Mouse (Mus musculus): ENCODE results near the gene Dab2ip. TPM values are rescaled to one million over a fixed set of nuclear protein-coding genes. Genes with fewer than 3 reads are reported as not detected.

The Dab2ip gene
- polyA plus RNA-seq, 1 experiment from 2014 or later = 9.1 TPM

- Histone ChIP-seq H3K27ac (ENCODE audit: low read depth) (peak overlapping the region; percentile 55), H3K4me3 (ENCODE audit: low read depth, low read length) (no peak overlapping the region), H3K9me3 (ENCODE audit: low read length) (no peaks in the 10 kb centered on the region), H3K4me1 (ENCODE audit: insufficient read depth) (peaks cover 40% of the 10 kb centered on the region), H3K9ac (replicated peaks) (no peak overlapping the region), H3K4me2 (ENCODE audit: low read depth, low read length) (no peak overlapping the region), H3K27me3 (ENCODE audit: insufficient read depth, low read length) (no peaks in the 10 kb centered on the region), H3K36me3 (replicated peaks; ENCODE audit: insufficient read depth, low read length) (no peaks in the 10 kb centered on the region)
- TF ChIP-seq CTCF (IDR thresholded peaks at IDR 0.05; ENCODE audit: low read depth) (no peak), EP300 (IDR thresholded peaks at IDR 0.05; ENCODE audit: low read depth) (no peak)
- DNase-seq (no peak), ATAC-seq (no peak)
- 51% methylated on average over 4 of the region's 4 CpGs for WGBS (ENCODE audit: insufficient replicate concordance)
These were observed 130.1 kb downstream of the Dab2ip start for GRCm38 (mm10) chr2:35688121-35688520.

GRCm38 (mm10) chr2:35688581-35688980 lies 130.5 kb downstream of the Dab2ip start:
- no peak overlapping the region for H3K4me3 ChIP-seq (ENCODE audit: low read depth, low read length)
- no peaks in the 10 kb centered on the region for H3K36me3 ChIP-seq (replicated peaks; ENCODE audit: insufficient read depth, low read length)
- peak overlapping the region; percentile 55 for H3K27ac ChIP-seq (ENCODE audit: low read depth)
- peaks cover 40% of the 10 kb centered on the region for H3K4me1 ChIP-seq (ENCODE audit: insufficient read depth)
- TF ChIP-seq EP300 (IDR thresholded peaks at IDR 0.05; ENCODE audit: low read depth) (no peak), CTCF (IDR thresholded peaks at IDR 0.05; ENCODE audit: low read depth) (no peak)
- H3K9ac ChIP-seq (replicated peaks) = no peak overlapping the region
- ATAC-seq (peak; percentile 71), DNase-seq (no peak)
- 65% methylated on average over 5 of the region's 5 CpGs for WGBS (ENCODE audit: insufficient replicate concordance)
- H3K4me2 ChIP-seq (ENCODE audit: low read depth, low read length) = no peak overlapping the region
- no peaks in the 10 kb centered on the region for H3K27me3 ChIP-seq (ENCODE audit: insufficient read depth, low read length)
- H3K9me3 ChIP-seq (ENCODE audit: low read length) = no peaks in the 10 kb centered on the region

DNA sequence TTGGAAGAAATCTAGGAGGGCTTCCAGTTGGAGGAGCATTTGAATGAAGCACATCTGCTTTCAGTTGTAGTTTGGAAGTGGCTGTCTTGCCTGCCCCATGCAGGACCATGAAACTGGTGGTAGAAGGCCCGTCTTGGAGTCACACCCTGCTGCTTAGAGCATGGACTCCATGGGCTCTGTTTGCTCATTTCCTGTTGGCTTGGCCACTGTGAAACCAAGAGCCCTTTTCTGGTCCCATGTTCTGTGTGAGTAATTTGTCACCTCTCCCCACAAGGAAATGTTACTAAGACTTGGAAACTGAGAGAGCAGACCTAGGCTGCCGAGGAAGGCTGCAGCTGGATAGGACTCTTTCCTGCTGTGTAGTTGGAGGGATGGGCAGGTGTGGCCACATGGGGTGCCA lies 131.8 kb downstream of the Dab2ip start:
- Histone ChIP-seq H3K4me1 (ENCODE audit: insufficient read depth) (peaks cover 43% of the 10 kb centered on the region), H3K36me3 (replicated peaks; ENCODE audit: insufficient read depth, low read length) (no peaks in the 10 kb centered on the region), H3K27ac (ENCODE audit: low read depth) (0 out of 2 replicates have a peak overlapping the region, but pooled peaks have one; percentile 55), H3K9ac (replicated peaks) (no peak overlapping the region; the same call in 1 of the 2 replicates), H3K9me3 (ENCODE audit: low read length) (no peaks in the 10 kb centered on the region), H3K27me3 (ENCODE audit: insufficient read depth, low read length) (no peaks in the 10 kb centered on the region), H3K4me3 (ENCODE audit: low read depth, low read length) (no peak overlapping the region), H3K4me2 (ENCODE audit: low read depth, low read length) (no peak overlapping the region)
- 66% methylated on average over 2 of the region's 2 CpGs for WGBS (ENCODE audit: insufficient replicate concordance)
- TF ChIP-seq CTCF (IDR thresholded peaks at IDR 0.05; ENCODE audit: low read depth) (no peak; the same call in 1 of the 2 replicates), EP300 (IDR thresholded peaks at IDR 0.05; ENCODE audit: low read depth) (no peak)
- DNase-seq (no peak), ATAC-seq (no peak)

DNA sequence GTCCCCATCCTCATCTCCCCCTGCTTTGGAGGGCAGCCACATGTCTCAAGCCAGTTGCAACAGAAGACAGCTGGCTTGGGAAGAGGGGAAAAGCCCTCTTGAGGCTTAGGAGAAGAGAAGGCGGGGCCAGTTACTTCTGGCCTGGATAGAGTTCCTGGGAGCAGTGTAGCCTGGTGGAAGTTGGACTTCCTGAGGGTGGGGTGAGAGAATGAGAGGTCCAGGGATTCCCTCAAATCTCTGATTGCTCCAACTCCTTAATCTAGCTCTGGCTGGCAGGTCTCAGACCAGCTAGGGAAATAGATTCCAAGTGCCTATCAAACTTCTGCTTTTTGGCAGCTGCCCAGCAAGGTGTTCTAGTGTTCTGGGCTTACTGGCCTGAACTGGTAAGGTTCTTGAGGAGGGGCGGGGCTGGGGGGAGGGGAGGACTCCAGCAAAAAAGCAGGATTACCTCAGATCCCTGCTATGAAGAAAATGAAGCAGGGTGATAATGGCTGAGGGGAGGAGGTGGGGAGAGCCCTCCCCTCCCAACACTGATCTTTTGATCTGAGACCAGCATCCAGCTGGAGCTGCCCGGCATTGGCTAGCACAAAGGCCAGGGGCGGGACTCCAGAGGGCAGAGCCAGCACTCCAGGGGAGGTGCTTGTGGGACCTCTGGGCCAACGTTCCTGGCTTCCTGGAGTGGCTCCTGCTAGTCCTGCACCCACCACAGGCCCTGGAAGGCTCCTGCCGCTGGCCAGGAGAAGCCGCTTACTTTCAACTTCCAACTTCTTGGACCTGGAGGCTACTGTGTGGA lies 133.4 kb downstream of the Dab2ip start:
- Histone ChIP-seq H3K9me3 (ENCODE audit: low read length) (no peaks in the 10 kb centered on the region), H3K4me2 (ENCODE audit: low read depth, low read length) (peak overlapping the region; percentile 58), H3K4me1 (ENCODE audit: insufficient read depth) (peaks cover 59% of the 10 kb centered on the region), H3K9ac (replicated peaks) (peak overlapping the region; percentile 54), H3K27ac (ENCODE audit: low read depth) (no peak overlapping the region; the same call in 1 of the 2 replicates), H3K27me3 (ENCODE audit: insufficient read depth, low read length) (no peaks in the 10 kb centered on the region), H3K4me3 (ENCODE audit: low read depth, low read length) (0 out of 2 replicates have a peak overlapping the region, but pooled peaks have one; percentile 10), H3K36me3 (replicated peaks; ENCODE audit: insufficient read depth, low read length) (no peaks in the 10 kb centered on the region)
- 33% methylated on average over 7 of the region's 7 CpGs for WGBS (ENCODE audit: insufficient replicate concordance)
- peak; percentile 80 for ATAC-seq
- no peak for TF ChIP-seq CTCF (IDR thresholded peaks at IDR 0.05; ENCODE audit: low read depth)
- TF ChIP-seq EP300 (IDR thresholded peaks at IDR 0.05; ENCODE audit: low read depth) = no peak
- DNase-seq = peak; percentile 69

GRCm38 (mm10) chr2:35692272-35692900 lies 134.3 kb downstream of the Dab2ip start:
- TF ChIP-seq CTCF (IDR thresholded peaks at IDR 0.05; ENCODE audit: low read depth) (no peak), EP300 (IDR thresholded peaks at IDR 0.05; ENCODE audit: low read depth) (no peak)
- Histone ChIP-seq H3K9ac (replicated peaks) (peak overlapping the region; percentile 54), H3K27ac (ENCODE audit: low read depth) (no peak overlapping the region), H3K9me3 (ENCODE audit: low read length) (no peaks in the 10 kb centered on the region), H3K4me1 (ENCODE audit: insufficient read depth) (peaks cover 65% of the 10 kb centered on the region), H3K36me3 (replicated peaks; ENCODE audit: insufficient read depth, low read length) (no peaks in the 10 kb centered on the region), H3K4me3 (ENCODE audit: low read depth, low read length) (0 out of 2 replicates have a peak overlapping the region, but pooled peaks have one; percentile 10), H3K4me2 (ENCODE audit: low read depth, low read length) (peak overlapping the region; percentile 58), H3K27me3 (ENCODE audit: insufficient read depth, low read length) (no peaks in the 10 kb centered on the region)
- DNase-seq (no peak), ATAC-seq (no peak)
- WGBS (ENCODE audit: insufficient replicate concordance) = 73% methylated on average over 11 of the region's 11 CpGs

DNA sequence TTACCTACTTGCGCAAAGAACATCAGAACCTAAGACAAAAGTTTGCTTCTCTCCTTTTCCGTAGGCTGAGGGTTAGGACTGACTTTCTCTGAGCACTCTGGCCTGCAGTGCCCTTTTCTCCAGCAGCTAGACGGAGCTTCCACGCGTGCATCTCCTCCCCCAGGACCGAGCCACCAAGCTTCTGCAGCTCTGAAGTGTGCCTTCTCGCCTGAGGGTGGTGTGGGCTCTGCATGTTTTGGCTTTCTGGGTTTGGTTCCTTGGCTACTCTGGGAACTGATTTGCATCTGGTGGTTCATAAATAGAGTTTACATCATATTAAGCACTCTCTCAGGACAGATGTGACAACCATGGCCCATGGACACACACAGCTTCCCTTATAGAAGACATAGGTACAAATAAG lies 135.0 kb downstream of the Dab2ip start:
- Histone ChIP-seq H3K9ac (replicated peaks) (no peak overlapping the region), H3K27ac (ENCODE audit: low read depth) (no peak overlapping the region), H3K4me3 (ENCODE audit: low read depth, low read length) (no peak overlapping the region), H3K36me3 (replicated peaks; ENCODE audit: insufficient read depth, low read length) (no peaks in the 10 kb centered on the region), H3K27me3 (ENCODE audit: insufficient read depth, low read length) (no peaks in the 10 kb centered on the region), H3K4me2 (ENCODE audit: low read depth, low read length) (no peak overlapping the region), H3K9me3 (ENCODE audit: low read length) (no peaks in the 10 kb centered on the region), H3K4me1 (ENCODE audit: insufficient read depth) (peaks cover 60% of the 10 kb centered on the region)
- ATAC-seq = no peak
- no peak for DNase-seq
- TF ChIP-seq EP300 (IDR thresholded peaks at IDR 0.05; ENCODE audit: low read depth) (no peak), CTCF (IDR thresholded peaks at IDR 0.05; ENCODE audit: low read depth) (no peak)
- WGBS (ENCODE audit: insufficient replicate concordance) = 77% methylated on average over 7 of the region's 7 CpGs
